Mouse (Mus musculus) spleen, adult 2 months (tissue): ENCODE results near the gene Rhox4f.
"Not testable (repeated sequence)": the region's sequence is repeated elsewhere in the genome, so short reads cannot be mapped to it uniquely, and the experiment has no call there.

ENCODE experiments used
- CTCF ChIP-seq: fragments of 200-500 bp; IDR thresholded peaks from 2 replicates; pipeline ENCODE4 v1.5.1; 2011; ENCODE audit warnings: mild to moderate bottlenecking, inconsistent platforms; ENCODE audit not compliant: insufficient read depth, insufficient read length, insufficient replicate concordance; ENCODE audit errors: extremely low read depth
- POLR2A ChIP-seq: fragments of 200-500 bp; IDR thresholded peaks from 2 replicates; pipeline ENCODE4 v1.6.1; 2011; ENCODE audit warnings: low read depth, low read length, inconsistent platforms

- not testable (repeated sequence) for TF ChIP-seq CTCF, POLR2A
These were observed 43.7 kb upstream of the Rhox4f start, which contains the start of gene Rhox4g for GRCm38 (mm10) chrX:37651227-37651626.
